Mouse (Mus musculus): ENCODE data around the gene Hdc.
A peak's percentile ranks its signal among the peaks of the same experiment; 100 is the strongest.

The Hdc gene

DNA sequence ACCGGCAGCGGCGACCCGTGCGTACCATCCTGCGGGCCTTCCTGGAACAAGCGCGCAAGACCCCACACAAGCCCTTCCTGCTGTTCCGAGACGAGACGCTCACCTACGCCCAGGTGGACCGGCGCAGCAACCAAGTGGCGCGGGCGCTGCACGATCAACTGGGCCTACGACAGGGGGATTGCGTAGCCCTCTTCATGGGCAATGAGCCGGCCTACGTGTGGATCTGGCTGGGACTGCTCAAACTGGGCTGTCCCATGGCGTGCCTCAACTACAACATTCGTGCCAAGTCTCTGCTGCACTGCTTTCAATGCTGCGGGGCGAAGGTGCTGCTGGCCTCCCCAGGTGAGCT lies 65.8 kb downstream of the Hdc start:
- no peak for DNase-seq (ENCODE audit: low read depth, low spot score)

DNA sequence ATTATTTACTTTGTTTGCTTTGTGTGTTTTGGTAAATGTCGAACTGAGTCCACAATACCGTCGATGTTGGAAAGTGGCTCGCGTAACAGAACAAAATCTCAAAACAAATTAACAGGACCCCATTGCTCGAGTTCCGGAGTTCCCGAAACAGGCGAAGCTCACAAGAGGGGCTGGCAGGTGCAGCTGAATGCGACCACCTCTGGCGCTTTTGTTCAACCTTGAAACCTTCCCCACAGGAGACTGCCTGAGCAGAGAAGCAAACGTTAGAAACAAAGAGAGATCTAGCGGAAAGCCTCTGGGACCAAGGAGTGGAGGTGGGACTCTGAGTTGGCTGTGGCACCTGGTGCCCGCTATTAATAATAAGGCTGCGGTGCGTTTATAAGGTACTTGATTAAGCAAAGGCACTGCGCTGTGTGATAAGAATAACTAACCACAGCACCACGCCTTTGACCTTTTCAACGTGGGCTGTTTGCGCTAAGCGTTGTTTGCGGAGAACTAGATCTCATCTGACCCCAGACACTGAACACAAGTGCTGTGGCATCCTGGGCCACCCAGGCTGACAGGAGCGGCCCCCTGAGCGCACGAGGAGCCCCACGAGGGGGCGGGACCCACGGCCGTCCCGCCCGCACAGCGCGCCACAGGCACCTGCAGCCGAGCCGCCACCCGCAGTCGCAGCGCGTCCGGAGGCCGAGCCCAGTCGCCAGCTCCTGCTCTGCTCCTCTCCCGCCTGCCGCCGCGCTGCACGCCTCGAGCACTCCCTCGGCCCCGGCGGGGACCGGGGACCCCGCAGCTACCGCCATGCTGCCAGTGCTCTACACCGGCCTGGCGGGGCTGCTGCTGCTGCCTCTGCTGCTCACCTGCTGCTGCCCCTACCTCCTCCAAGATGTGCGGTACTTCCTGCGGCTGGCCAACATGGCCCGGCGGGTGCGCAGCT lies 66.5 kb downstream of the Hdc start, which contains the start of gene Slc27a2:
Gene Slc27a2, plus strand, starts transcription at position 51 of the 934 bp plus-strand sequence.
- DNase-seq (ENCODE audit: low read depth, low spot score), result peak; percentile 18

DNA sequence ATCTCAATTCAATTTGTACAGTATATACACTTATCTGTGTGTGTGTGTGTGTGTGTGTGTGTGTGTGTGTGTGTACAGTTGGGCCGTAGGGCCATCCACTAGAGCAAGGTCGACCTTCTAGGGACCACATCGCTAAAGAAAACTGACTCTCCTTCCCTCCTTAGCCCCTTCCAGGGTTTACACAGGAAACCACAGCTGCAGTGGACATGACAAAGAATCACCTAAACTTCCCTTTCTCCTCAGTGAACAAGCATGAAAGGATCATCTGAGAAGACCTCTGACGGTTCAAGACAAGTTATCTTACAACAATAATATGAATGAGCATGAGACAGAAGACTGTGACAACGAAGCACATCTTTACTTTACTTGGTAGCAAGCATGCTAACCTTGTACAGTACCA lies 67.2 kb downstream of the Hdc start:
- DNase-seq (ENCODE audit: low read depth, low spot score), result no peak

DNA sequence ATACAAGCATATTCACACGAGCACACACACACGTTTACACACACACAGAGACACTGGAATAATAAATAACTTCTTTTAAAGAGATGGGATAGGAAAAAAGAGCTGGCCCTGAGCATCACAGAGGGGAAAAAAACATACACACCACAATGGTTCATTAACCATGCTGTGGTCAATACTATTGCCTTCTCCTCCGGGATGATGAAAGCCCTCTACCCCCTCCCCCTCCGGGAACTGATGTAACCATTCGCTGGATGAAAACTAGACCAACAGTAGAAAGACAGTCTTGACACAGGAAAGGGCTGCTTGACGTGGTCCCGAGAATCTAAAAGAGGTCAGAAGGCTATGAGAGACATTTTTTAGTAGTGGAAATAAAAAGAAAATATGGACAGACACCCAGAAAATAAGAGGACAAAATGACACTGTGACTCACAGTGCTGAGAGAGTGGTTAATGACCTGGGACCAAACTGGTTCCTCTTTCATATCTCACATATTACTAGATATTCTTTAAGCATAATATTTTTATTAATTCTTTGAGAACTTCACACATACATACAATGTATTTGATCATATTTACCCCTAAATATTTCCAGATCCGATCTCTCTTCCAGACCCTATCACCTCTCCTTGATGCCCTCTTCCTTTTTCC lies 67.7 kb downstream of the Hdc start:
- no peak for DNase-seq (ENCODE audit: low read depth, low spot score)

DNA sequence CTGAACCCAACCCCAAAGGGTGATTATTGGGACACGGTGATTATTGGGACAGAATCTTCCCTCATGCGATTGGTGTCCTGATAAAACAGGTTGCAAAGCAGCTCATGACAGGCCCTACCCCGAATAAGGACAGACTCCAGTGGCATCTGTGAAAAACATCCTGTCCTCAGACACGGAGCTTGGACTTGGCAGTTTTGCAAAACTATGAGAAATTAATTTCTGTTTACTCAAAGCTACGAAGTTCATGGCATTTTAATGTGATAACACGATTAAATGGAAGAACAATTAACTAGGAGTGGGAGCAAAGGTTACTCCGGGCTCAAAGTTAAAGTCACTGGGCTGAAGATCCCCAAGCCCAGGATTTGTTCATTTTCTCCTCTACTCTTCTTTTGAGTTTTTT lies 69.4 kb downstream of the Hdc start:
- DNase-seq (ENCODE audit: low read depth, low spot score), result no peak

DNA sequence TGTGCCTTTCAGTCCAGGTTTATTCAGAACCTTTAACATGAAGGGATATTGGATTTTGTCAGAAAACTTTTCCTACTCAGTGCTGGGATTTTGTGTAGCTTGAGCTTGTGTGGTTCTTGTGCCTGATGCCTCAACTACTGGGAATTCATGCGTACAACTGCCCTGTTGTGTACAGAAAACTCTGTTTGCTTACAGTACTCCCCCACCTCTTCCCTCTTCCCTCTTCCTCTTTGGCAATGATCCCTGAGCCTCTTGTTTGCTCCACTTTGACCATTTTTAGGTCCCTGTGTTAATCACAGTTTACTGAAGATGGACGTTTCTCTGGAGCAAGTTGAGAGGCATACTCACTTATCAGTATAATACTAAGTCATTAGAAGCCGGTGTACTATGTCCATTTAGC lies 72.7 kb downstream of the Hdc start:
- DNase-seq (ENCODE audit: low read depth, low spot score), result no peak

DNA sequence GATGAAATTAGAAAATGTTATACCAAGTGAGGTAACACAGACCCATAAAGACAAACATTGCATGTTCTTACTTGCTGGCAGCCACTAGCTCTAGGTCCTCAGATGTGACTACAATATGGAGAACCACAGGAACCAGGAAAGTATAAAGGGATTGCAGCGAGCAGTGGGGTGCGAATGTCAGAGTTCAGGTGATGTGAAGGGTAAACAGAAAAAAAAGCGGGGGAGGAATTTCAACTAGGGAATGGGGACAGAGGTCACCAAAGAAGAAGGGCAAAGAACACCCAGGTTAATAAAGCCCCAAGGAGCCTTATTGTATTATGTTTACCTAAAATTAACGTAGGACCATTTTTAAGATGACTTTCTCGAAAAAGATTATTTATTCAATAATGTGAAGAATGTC lies 73.8 kb downstream of the Hdc start:
- no peak for DNase-seq (ENCODE audit: low read depth, low spot score)

Measured in forelimb bud, embryonic 11.5 days (tissue).